Mouse (Mus musculus): ENCODE measurements at regions not wholly inside any gene's neighbourhood (a gene's known extent, or its start where the extent isn't known, plus 50 kb on each side); places are given as distances from the start of the nearest gene placed in this dataset.

- WGBS = 57% methylated on average over 3 of the region's 3 CpGs
- no peaks in the 10 kb centered on the region for H3K4me1 ChIP-seq (ENCODE audit: insufficient read depth)
- H3K36me3 ChIP-seq (ENCODE audit: insufficient read depth) = no peaks in the 10 kb centered on the region
- no peak overlapping the region for H3K27ac ChIP-seq (ENCODE audit: low read depth)
- no peaks in the 10 kb centered on the region for H3K9me3 ChIP-seq (ENCODE audit: low read depth, low read length)
- H3K27me3 ChIP-seq (ENCODE audit: insufficient read depth, low read length) = no peaks in the 10 kb centered on the region
- H3K4me3 ChIP-seq (ENCODE audit: low read depth, low read length) = no peak overlapping the region
- H3K4me2 ChIP-seq = no peak overlapping the region
- ATAC-seq (ENCODE audit: insufficient read depth) (no peak), DNase-seq (no peak)
- H3K9ac ChIP-seq = no peak overlapping the region
- no peak for TF ChIP-seq CTCF (IDR thresholded peaks at IDR 0.05; ENCODE audit: low read depth)
Observed at GRCm38 (mm10) chr1:83862128-83862527, 454.1 kb upstream of the Sphkap start.

GRCm38 (mm10) chr1:83859732-83860424 is 451.9 kb upstream of the Sphkap start:
- Histone ChIP-seq H3K36me3 (ENCODE audit: insufficient read depth) (no peaks in the 10 kb centered on the region), H3K4me1 (ENCODE audit: insufficient read depth) (no peaks in the 10 kb centered on the region), H3K9me3 (ENCODE audit: low read depth, low read length) (no peaks in the 10 kb centered on the region), H3K27me3 (ENCODE audit: insufficient read depth, low read length) (no peaks in the 10 kb centered on the region), H3K4me3 (ENCODE audit: low read depth, low read length) (no peak overlapping the region), H3K27ac (ENCODE audit: low read depth) (no peak overlapping the region), H3K4me2 (no peak overlapping the region), H3K9ac (no peak overlapping the region)
- TF ChIP-seq CTCF (IDR thresholded peaks at IDR 0.05; ENCODE audit: low read depth) = no peak
- ATAC-seq (ENCODE audit: insufficient read depth) (no peak), DNase-seq (no peak)
- WGBS = 62% methylated on average over 3 of the region's 3 CpGs

- Histone ChIP-seq H3K9ac (no peak overlapping the region), H3K36me3 (ENCODE audit: insufficient read depth) (no peaks in the 10 kb centered on the region), H3K27ac (ENCODE audit: low read depth) (no peak overlapping the region), H3K27me3 (ENCODE audit: insufficient read depth, low read length) (no peaks in the 10 kb centered on the region), H3K9me3 (ENCODE audit: low read depth, low read length) (no peaks in the 10 kb centered on the region), H3K4me3 (ENCODE audit: low read depth, low read length) (no peak overlapping the region), H3K4me1 (ENCODE audit: insufficient read depth) (no peaks in the 10 kb centered on the region), H3K4me2 (no peak overlapping the region)
- no peak for TF ChIP-seq CTCF (IDR thresholded peaks at IDR 0.05; ENCODE audit: low read depth)
- WGBS = 88% methylated on average over 5 of the region's 5 CpGs
- ATAC-seq (ENCODE audit: insufficient read depth) (no peak), DNase-seq (no peak)
Observed at GRCm38 (mm10) chr1:83853996-83854395, 446.0 kb upstream of the Sphkap start.

GRCm38 (mm10) chr1:83851081-83851480 is 443.1 kb upstream of the Sphkap start:
- Histone ChIP-seq H3K27ac (ENCODE audit: low read depth) (no peak overlapping the region), H3K27me3 (ENCODE audit: insufficient read depth, low read length) (no peaks in the 10 kb centered on the region), H3K36me3 (ENCODE audit: insufficient read depth) (no peaks in the 10 kb centered on the region), H3K9ac (no peak overlapping the region), H3K9me3 (ENCODE audit: low read depth, low read length) (no peaks in the 10 kb centered on the region), H3K4me3 (ENCODE audit: low read depth, low read length) (no peak overlapping the region), H3K4me1 (ENCODE audit: insufficient read depth) (no peaks in the 10 kb centered on the region), H3K4me2 (no peak overlapping the region)
- no peak for DNase-seq
- 76% methylated on average over 6 of the region's 6 CpGs for WGBS
- TF ChIP-seq CTCF (IDR thresholded peaks at IDR 0.05; ENCODE audit: low read depth) = no peak
- ATAC-seq (ENCODE audit: insufficient read depth) = no peak

- H3K27ac ChIP-seq (ENCODE audit: low read depth) = no peak overlapping the region
- no peak for TF ChIP-seq CTCF (IDR thresholded peaks at IDR 0.05; ENCODE audit: low read depth)
- H3K4me1 ChIP-seq (ENCODE audit: insufficient read depth) = no peaks in the 10 kb centered on the region
- DNase-seq = no peak
- H3K36me3 ChIP-seq (ENCODE audit: insufficient read depth) = no peaks in the 10 kb centered on the region
- no peaks in the 10 kb centered on the region for H3K27me3 ChIP-seq (ENCODE audit: insufficient read depth, low read length)
- H3K4me2 ChIP-seq = no peak overlapping the region
- no peak for ATAC-seq (ENCODE audit: insufficient read depth)
- no peak overlapping the region for H3K4me3 ChIP-seq (ENCODE audit: low read depth, low read length)
- WGBS = 78% methylated on average over 2 of the region's 2 CpGs
- no peaks in the 10 kb centered on the region for H3K9me3 ChIP-seq (ENCODE audit: low read depth, low read length)
- H3K9ac ChIP-seq = no peak overlapping the region
Observed at GRCm38 (mm10) chr1:83848414-83848813, 440.4 kb upstream of the Sphkap start.

- no peak overlapping the region for H3K27ac ChIP-seq (ENCODE audit: low read depth)
- H3K27me3 ChIP-seq (ENCODE audit: insufficient read depth, low read length) = no peaks in the 10 kb centered on the region
- WGBS = 54% methylated on average over 5 of the region's 5 CpGs
- H3K4me2 ChIP-seq = no peak overlapping the region
- H3K9ac ChIP-seq = no peak overlapping the region
- TF ChIP-seq CTCF (IDR thresholded peaks at IDR 0.05; ENCODE audit: low read depth) = no peak
- no peaks in the 10 kb centered on the region for H3K4me1 ChIP-seq (ENCODE audit: insufficient read depth)
- no peak for ATAC-seq (ENCODE audit: insufficient read depth)
- H3K36me3 ChIP-seq (ENCODE audit: insufficient read depth) = no peaks in the 10 kb centered on the region
- H3K4me3 ChIP-seq (ENCODE audit: low read depth, low read length) = no peak overlapping the region
- no peak for DNase-seq
- no peaks in the 10 kb centered on the region for H3K9me3 ChIP-seq (ENCODE audit: low read depth, low read length)
Observed at GRCm38 (mm10) chr1:83847992-83848391, 440.0 kb upstream of the Sphkap start.

GRCm38 (mm10) chr1:83844827-83845379 is 436.9 kb upstream of the Sphkap start:
- Histone ChIP-seq H3K4me2 (no peak overlapping the region), H3K27me3 (ENCODE audit: insufficient read depth, low read length) (no peaks in the 10 kb centered on the region), H3K9me3 (ENCODE audit: low read depth, low read length) (no peaks in the 10 kb centered on the region), H3K27ac (ENCODE audit: low read depth) (no peak overlapping the region), H3K4me3 (ENCODE audit: low read depth, low read length) (no peak overlapping the region), H3K4me1 (ENCODE audit: insufficient read depth) (no peaks in the 10 kb centered on the region), H3K36me3 (ENCODE audit: insufficient read depth) (no peaks in the 10 kb centered on the region), H3K9ac (no peak overlapping the region)
- WGBS = 59% methylated on average over 4 of the region's 4 CpGs
- no peak for ATAC-seq (ENCODE audit: insufficient read depth)
- TF ChIP-seq CTCF (IDR thresholded peaks at IDR 0.05; ENCODE audit: low read depth) = no peak
- DNase-seq = no peak

All from lung, embryonic 14.5 days (tissue).